Mouse (Mus musculus) liver, postnatal 0 days (tissue): ENCODE measurements around the gene Mansc4.

Source experiments
- CTCF ChIP-seq: sonication (generic); IDR thresholded peaks from 2 replicates; pipeline ENCODE4 v1.5.1; 2016; ENCODE audit warnings: antibody characterized with exemption, low read depth
- EP300 ChIP-seq: IDR thresholded peaks from 2 replicates; pipeline ENCODE4 v1.6.1; 2016; ENCODE audit warnings: antibody characterized with exemption, low read depth, mild to moderate bottlenecking

GRCm38 (mm10) chr6:147042291-147043290 lies 44.2 kb downstream of the Mansc4 start, which contains the start of gene Mrps35:
- peak; percentile 21; the same call in 1 of the 2 replicates for TF ChIP-seq CTCF
- TF ChIP-seq EP300 = no peak
